Mouse (Mus musculus): ENCODE measurements around the gene Gpr135. TPM values are rescaled to one million over a fixed set of nuclear protein-coding genes. Genes with fewer than 3 reads are reported as not detected.
A peak's percentile ranks its signal among the peaks of the same experiment; 100 is the strongest.

The Gpr135 gene
- total RNA-seq (2015) (0.11 and 0.16 TPM in 2 replicates), total RNA-seq (2017) (not detected in 2 replicates)

GRCm38 (mm10) chr12:72070327-72071269 is at the start of gene Gpr135:
TSS of gene Gpr135 (minus strand) at chr12:72071125.
- peak; percentile 98 for ATAC-seq (ENCODE audit: poor library complexity, severe bottlenecking)

- ATAC-seq (ENCODE audit: poor library complexity, severe bottlenecking): no peak
Measured at GRCm38 (mm10) chr12:72115686-72116345, 44.9 kb upstream of the Gpr135 start.

- ATAC-seq (ENCODE audit: poor library complexity, severe bottlenecking): no peak
Measured at GRCm38 (mm10) chr12:72115126-72115525, 44.2 kb upstream of the Gpr135 start.

DNA sequence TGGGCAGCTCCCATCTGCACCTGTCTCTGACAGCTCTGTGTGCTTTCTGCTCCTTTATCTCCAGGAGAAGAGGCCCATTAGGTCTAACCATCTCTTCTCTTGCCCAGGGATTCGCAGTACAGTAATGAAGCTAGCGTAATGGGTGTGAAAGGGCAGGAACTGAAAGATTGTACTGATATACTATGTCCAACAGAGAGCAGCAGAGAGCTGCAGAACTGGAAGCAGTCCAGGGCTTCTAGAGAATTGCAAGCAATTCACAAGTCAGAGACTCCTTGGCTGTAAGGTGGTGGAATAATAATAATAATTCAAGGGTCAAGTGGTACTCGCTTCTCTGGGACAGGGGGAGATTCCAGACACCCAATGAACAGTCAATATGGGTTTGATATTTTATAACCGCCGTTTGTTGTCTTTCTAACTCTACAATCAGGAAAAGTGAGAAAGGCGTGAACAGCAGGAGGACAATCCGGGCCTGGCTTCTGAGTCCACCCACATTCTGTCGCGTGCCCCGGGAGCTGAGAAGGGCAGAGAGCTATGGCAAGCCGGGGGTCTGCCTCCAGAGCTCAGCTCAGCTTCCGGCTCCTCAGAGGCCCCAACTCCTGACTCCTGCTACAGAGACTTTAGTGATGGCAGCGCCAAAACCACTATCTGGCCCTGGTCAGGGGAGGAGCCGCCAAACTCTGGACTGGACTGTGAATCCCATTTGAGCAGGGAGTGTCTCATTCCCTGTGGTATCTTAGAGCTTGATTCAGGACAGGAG is 33.8 kb upstream of the Gpr135 start:
- ATAC-seq (ENCODE audit: poor library complexity, severe bottlenecking): peak; percentile 92

GRCm38 (mm10) chr12:72104027-72104426 is 33.1 kb upstream of the Gpr135 start:
- no peak for ATAC-seq (ENCODE audit: poor library complexity, severe bottlenecking)

DNA sequence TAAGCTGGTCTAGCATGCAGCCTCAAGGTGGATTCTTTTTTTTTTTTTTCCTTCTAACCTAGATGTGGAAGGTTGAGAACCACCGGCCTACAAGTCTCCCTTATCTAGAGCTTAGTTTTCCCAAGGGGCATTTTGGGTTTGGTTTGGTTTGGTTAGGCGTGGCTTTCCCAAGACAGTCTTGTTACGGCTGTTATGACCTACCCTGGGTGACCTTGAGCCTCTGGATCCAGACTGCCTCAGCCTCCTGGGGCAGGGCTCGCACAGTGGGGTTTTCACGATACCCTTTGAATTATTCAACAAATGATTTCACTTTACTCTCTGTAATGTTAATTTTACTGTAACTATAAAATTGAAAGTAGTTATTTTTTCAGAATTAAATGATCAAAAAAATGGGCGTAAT is 31.9 kb upstream of the Gpr135 start:
- no peak for ATAC-seq (ENCODE audit: poor library complexity, severe bottlenecking)

DNA sequence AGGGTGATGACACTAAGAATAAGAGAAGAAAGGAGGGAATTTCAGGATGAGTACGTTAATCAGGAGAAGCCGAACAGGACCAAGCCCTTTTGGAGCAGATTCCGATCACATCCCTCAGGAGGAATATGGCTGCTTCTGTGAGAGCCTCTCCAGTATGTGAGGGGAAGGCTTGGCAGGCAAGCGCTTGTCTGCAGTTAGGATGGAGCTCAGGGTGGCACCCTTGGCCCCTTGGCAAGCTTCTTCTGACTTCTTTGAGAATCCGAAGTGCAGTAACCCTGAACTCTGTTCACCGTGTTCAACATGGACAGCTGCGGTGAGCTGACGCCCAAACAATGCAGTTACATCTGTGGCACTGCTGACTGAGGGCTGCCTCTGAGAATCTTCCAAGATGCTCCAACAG is 26.0 kb upstream of the Gpr135 start:
- ATAC-seq (ENCODE audit: poor library complexity, severe bottlenecking): no peak

DNA sequence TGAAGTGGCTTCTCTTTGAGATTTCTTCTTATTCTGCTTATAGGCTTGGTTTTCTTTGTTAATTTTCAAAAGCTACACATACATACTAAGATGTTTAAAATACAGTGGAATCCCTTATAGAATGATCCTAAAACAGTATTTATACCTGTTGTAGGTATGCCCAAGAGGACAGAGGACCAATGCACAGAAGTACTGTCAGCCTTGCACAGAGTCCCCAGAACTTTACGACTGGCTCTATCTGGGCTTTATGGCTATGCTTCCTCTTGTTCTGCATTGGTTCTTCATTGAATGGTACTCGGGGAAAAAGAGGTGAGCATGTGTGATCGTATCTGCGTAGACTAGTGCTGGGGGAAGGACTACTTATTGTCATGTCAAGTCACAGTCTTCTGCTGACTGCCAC is 18.9 kb upstream of the Gpr135 start:
- no peak for ATAC-seq (ENCODE audit: poor library complexity, severe bottlenecking)

GRCm38 (mm10) chr12:72086166-72086825 is 15.4 kb upstream of the Gpr135 start:
- ATAC-seq (ENCODE audit: poor library complexity, severe bottlenecking): no peak

GRCm38 (mm10) chr12:72085329-72086165 is 14.6 kb upstream of the Gpr135 start, which contains the start of the genes L3hypdh and Jkamp:
TSS of gene L3hypdh (minus strand) at chr12:72085439.
TSS of gene Jkamp (plus strand) at chr12:72085589.
- peak; percentile 82 for ATAC-seq (ENCODE audit: poor library complexity, severe bottlenecking)

DNA sequence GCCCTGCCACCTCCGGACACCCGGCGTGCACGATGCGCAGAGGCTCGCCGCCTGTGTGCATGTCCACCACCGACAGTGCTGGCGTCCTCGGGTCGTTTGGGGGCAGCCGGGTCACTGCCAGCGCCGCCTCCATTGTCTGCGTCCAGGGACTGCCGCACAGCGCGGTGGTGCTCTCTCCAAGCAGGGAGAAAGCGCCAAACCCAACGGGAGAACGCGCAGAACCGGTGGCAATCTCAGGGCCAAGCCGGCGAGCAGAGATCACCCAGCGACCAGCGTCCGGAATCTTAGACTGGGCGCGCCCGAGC is 14.1 kb upstream of the Gpr135 start:
- ATAC-seq (ENCODE audit: poor library complexity, severe bottlenecking): peak; percentile 14

- ATAC-seq (ENCODE audit: poor library complexity, severe bottlenecking): no peak
Measured at GRCm38 (mm10) chr12:72084261-72085023, 13.5 kb upstream of the Gpr135 start.

DNA sequence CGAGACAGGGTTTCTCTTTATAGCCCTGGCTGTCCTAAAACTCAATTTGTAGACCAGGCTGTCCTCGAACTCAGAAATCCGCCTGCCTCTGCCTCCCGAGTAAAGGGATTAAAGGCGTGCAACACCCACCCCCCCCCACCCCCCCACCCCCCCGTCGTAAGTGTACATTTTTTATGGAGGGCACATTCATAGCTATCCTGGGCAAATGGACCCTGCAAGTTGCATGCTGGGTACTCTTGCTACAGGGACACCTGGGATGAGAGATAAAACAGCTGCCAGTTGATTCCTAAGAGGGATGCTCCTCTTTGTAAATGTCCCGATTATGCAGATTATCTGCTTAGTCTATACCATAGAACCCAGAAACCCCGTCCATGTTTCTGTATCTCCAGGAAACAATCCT is 12.3 kb upstream of the Gpr135 start:
- ATAC-seq (ENCODE audit: poor library complexity, severe bottlenecking): no peak

- no peak for ATAC-seq (ENCODE audit: poor library complexity, severe bottlenecking)
Measured at GRCm38 (mm10) chr12:72082370-72082769, 11.4 kb upstream of the Gpr135 start.

DNA sequence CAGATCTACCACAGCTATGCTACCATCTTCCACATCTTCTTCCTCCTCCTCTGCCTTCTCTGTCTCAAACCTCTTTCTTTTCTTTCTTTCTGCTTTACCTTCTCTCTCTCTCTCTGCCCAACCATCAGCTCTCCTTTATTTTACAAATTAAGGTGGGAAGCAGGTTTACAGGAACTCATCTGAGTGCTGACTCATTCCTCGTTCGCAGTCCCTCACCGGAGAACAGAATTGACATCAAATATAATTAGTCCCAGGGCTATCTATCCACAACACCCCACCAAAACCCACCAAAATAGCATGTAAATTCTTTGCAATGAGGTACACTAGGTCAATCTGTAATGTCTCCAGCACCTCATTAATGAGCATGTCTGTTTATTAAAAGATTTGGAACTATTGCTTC is 11.0 kb upstream of the Gpr135 start:
- no peak for ATAC-seq (ENCODE audit: poor library complexity, severe bottlenecking)

DNA sequence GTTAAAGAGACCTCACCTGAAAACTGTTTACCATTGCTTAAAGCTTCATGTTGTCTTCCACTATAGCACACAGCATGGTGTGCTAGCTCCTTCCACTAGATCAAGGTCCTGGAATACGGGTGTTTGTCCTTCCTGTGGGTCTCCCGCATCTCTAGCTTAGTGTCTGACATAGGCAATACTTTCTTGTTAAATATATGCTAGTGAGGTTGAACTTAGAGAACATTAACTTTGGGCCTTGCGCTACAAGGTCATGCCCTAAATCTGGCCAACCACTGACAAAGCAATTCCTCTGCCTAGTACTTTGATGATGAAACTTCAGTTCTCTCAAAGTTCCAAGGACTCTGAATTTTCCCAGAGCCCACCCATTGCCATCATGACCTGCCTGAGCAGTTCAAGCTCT is 7.3 kb upstream of the Gpr135 start:
- no peak for ATAC-seq (ENCODE audit: poor library complexity, severe bottlenecking)

DNA sequence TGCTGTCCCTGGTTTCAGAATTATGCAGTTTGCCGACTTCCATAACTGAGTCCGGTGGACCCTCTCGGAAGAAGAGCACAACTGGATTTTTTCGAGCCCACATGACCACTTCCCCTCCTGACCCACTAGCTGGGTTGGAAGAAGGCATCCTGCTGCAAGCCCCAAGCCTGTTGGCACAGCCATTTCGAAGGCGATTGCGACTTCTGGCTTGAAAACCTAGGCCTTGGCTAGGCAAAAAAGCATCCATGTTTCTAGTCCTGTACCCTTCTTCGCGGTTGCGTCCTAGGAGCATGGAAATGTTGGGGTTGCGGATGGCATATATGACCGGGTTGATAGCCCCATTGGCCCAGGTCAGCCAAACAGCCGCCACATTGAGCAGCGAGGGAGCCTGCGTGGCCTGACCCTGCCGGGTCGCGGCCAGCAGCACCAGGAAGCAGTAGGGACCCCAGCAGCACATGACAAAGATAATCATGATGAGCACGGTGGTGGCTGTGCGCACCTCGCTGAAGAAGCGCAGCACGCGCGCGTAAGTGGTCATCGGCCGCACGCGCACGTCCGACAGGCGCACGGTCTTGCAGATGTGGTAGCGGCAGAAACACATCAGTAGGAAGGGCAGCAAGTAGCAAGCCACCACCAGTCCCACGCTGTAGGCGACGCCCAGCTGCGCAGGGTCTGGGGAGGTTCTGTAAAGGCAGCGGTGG is 1.1 kb downstream of the Gpr135 start:
- ATAC-seq (ENCODE audit: poor library complexity, severe bottlenecking): peak; percentile 44

- no peak for ATAC-seq (ENCODE audit: poor library complexity, severe bottlenecking)
Measured at GRCm38 (mm10) chr12:72057780-72058179, 13.1 kb downstream of the Gpr135 start.

DNA sequence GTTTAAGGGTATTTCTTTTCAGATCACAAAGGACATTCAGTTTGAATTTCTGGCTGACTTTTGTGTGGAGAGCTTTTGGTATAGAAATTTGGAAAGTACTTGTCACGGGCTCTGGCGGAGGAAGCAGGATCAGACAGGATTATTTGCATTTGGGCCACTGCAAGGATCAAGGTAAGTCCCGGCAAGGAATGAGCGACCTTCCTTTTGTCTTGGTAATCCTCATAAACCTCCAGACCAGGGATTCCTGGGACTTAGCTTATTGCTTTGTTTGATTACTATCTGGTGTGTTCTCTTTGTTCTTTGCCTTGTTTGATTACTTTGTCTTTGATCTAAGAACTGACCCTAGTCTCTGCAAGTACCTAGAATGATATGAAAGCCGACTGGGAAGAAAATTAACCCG is 17.1 kb downstream of the Gpr135 start:
- no peak for ATAC-seq (ENCODE audit: poor library complexity, severe bottlenecking)
